Mouse (Mus musculus) thymus, adult 2 months (tissue): ENCODE measurements around the gene Mrpl37.

Experiments used
- CTCF ChIP-seq: fragments of 200-500 bp; IDR thresholded peaks from 2 replicates; pipeline ENCODE4 v1.5.1; 2012; ENCODE audit warnings: mild to moderate bottlenecking, control low read depth, low read length, moderate library complexity, borderline replicate concordance; ENCODE audit not compliant: control insufficient read depth, poor library complexity, insufficient read depth; ENCODE audit errors: extremely low read depth
- POLR2A ChIP-seq: fragments of 200-500 bp; IDR thresholded peaks from 2 replicates; pipeline ENCODE4 v1.6.1; 2012; ENCODE audit warnings: mild to moderate bottlenecking, low read length, control low read depth, moderate library complexity; ENCODE audit not compliant: control insufficient read depth, poor library complexity, insufficient read depth; ENCODE audit errors: extremely low read depth

DNA sequence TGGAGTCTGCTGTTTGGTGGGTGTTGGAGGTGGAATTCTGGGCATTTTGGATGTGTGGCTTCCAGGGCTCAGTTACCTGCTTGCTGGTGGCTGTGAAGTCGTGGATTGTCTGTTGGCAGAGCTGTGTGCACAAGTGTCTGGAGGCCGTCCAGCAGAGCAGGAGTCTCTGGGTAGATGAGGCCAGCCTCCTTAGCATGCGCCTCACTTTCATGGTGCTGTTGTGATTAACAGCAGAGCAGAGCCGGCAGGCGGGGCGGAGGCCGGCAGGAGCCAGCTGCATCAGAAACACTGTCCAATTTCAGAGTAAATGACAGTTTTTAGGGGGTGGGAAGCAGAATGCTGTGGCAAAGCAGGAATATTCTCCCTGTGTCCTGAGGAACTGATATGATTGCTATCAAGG lies 47.6 kb downstream of the Mrpl37 start:
- TF ChIP-seq POLR2A (no peak), CTCF (no peak)
